Mouse (Mus musculus) intestine, embryonic 14.5 days (tissue): ENCODE results near the gene Olfr666. TPM values are rescaled to one million over a fixed set of nuclear protein-coding genes. Genes with fewer than 3 reads are reported as not detected.
"Not testable (repeated sequence)": the region's sequence is repeated elsewhere in the genome, so short reads cannot be mapped to it uniquely, and the experiment has no call there.

Experiments used
- ATAC-seq: fragments of 200-750 bp; cut with Nextera tagmentation; replicated peaks from 2 replicates; pipeline ENCODE4 v1.8.0; 2017; ENCODE audit warnings: low read depth, moderate number of reproducible peaks, moderate TSS enrichment, moderate library complexity; ENCODE audit not compliant: low FRiP score, low TSS enrichment
- DNase-seq: peaks from one replicate; pipeline ENCODE4 v3.0.0-alpha.2; 2018; ENCODE audit warnings: low spot score
- H3K27ac ChIP-seq: fragments of 300-500 bp; sonication (generic); 2 replicates; pipeline ENCODE4 v1.5.1; 2014; ENCODE audit warnings: low read depth, mild to moderate bottlenecking, control low read depth
- H3K27me3 ChIP-seq: fragments of 300-500 bp; sonication (generic); replicated peaks from 2 replicates; pipeline ENCODE4 v1.6.1; 2014; ENCODE audit warnings: low read length, control low read depth; ENCODE audit not compliant: control insufficient read depth, insufficient read depth
- H3K36me3 ChIP-seq: fragments of 300-500 bp; sonication (generic); 2 replicates; pipeline ENCODE4 v1.6.1; 2014; ENCODE audit warnings: low read length, control low read depth; ENCODE audit not compliant: control insufficient read depth, insufficient read depth
- H3K4me1 ChIP-seq: fragments of 300-500 bp; sonication (generic); replicated peaks from 2 replicates; pipeline ENCODE4 v1.6.1; 2014; ENCODE audit warnings: low read length, control low read depth, mixed read lengths; ENCODE audit not compliant: control insufficient read depth, insufficient read depth
- H3K4me2 ChIP-seq: fragments of 300-500 bp; sonication (generic); 2 replicates; pipeline ENCODE4 v1.6.1; 2014; ENCODE audit warnings: low read length
- H3K4me3 ChIP-seq: fragments of 300-500 bp; sonication (generic); 2 replicates; pipeline ENCODE4 v1.5.1; 2014; ENCODE audit warnings: low read depth, low read length, control low read depth, mixed read lengths
- H3K9ac ChIP-seq: fragments of 300-500 bp; sonication (generic); 2 replicates; pipeline ENCODE4 v1.6.1; 2014; ENCODE audit warnings: mild to moderate bottlenecking, low read length
- H3K9me3 ChIP-seq: fragments of 300-500 bp; sonication (generic); 2 replicates; pipeline ENCODE4 v1.6.1; 2016; ENCODE audit warnings: low read length, control low read depth; ENCODE audit not compliant: control insufficient read depth
- WGBS: fragments of 180-500 bp; shearing (Covaris S2); extraction: QIAGEN DNeasy Blood & Tissue Kit; methylation state at CpG from one replicate; pipeline ENCODE4 v1.1.7; 2014; 5-methylcytosine and 5-hydroxymethylcytosine counted together
- polyA plus RNA-seq: library from polyadenylated mRNA; unstranded; fragments of >200 nt; fragmentation: Nextera tagmentation; extraction: Ambion mirVana; gene quantifications from 2 replicates; pipeline ENCODE4 v1.2.1, GENCODE M21; 2014

Gene Olfr666
- polyA plus RNA-seq, 1 experiment from 2014 or later: not detected

- not testable (repeated sequence) for H3K4me3 ChIP-seq, DNase-seq, H3K27ac ChIP-seq, H3K9ac ChIP-seq, H3K4me2 ChIP-seq, H3K4me1 ChIP-seq, H3K36me3 ChIP-seq, H3K27me3 ChIP-seq, H3K9me3 ChIP-seq, ATAC-seq
- 80% methylated on average over 2 of the region's 2 CpGs for WGBS
Measured at GRCm38 (mm10) chr7:104851546-104851945, 44.2 kb downstream of the Olfr666 start.

- no peaks in the 10 kb centered on the region for H3K4me1 ChIP-seq
- DNase-seq: no peak
- no peak overlapping the region for H3K9ac ChIP-seq
- WGBS: 94% methylated on average over 1 of the region's 1 CpGs
- no peaks in the 10 kb centered on the region for H3K9me3 ChIP-seq
- H3K4me3 ChIP-seq: no peak overlapping the region
- no peak overlapping the region for H3K27ac ChIP-seq
- H3K4me2 ChIP-seq: no peak overlapping the region
- H3K36me3 ChIP-seq: no peaks in the 10 kb centered on the region
- no peak for ATAC-seq
- no peaks in the 10 kb centered on the region for H3K27me3 ChIP-seq
Measured at GRCm38 (mm10) chr7:104843731-104844287, 51.9 kb downstream of the Olfr666 start.

DNA sequence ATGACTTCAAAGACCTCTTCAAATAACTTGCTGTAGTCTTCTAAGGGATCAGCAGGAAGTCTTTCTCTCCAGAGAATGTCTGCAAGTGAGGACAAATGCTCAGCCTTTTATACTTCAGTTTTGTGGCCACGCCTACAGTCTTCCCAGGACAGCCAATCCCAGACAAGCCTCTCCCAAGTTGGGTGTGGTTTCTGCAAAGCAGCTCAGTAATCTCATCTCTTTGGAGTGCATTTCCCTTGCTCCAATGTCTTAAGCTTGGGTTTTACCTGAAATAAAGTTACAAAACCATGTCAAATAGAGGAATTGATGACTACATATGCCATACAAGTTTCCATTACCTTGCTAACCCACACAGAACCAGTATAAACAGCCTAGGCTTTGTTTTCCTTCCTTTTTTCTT lies 53.2 kb downstream of the Olfr666 start, which contains the start of gene Usp17lb:
Usp17lb (minus strand) TSS at position 101 of the 400 bp plus-strand sequence.
- H3K27me3 ChIP-seq: no peaks in the 10 kb centered on the region

More for the DNA sequence above, 53.2 kb downstream of the Olfr666 start, which contains the start of gene Usp17lb:
- Histone ChIP-seq H3K9ac (no peak within 1 kb of the TSS), H3K9me3 (no peaks in the 10 kb centered on the region), H3K36me3 (no peaks in the 10 kb centered on the region), H3K4me2 (no peak within 1 kb of the TSS), H3K4me3 (no peak within 1 kb of the TSS), H3K4me1 (no peaks in the 10 kb centered on the region), H3K27ac (no peak within 1 kb of the TSS)
- DNase-seq (no peak), ATAC-seq (no peak)
- whole genome bisulfite sequencing: 53% methylated on average over 1 of the region's 1 CpGs

Other genes starting within 250 kb of the Olfr666 start
- gene Olfr658, start 248.6 kb downstream of the Olfr666 start, polyA plus RNA-seq: 0.05 TPM in 1 of 2 replicates, not detected in the other
- not detected in 2 replicates for gene Olfr659, start 229.2 kb downstream of the Olfr666 start, polyA plus RNA-seq
- gene Olfr661, start 209.5 kb downstream of the Olfr666 start, polyA plus RNA-seq: not detected in 2 replicates
- gene Usp17le, start 118.5 kb downstream of the Olfr666 start, polyA plus RNA-seq: not detected in 2 replicates
- gene Usp17lb, start 53.3 kb downstream of the Olfr666 start, polyA plus RNA-seq: not detected in 2 replicates
- gene Usp17la, start 38.9 kb downstream of the Olfr666 start, polyA plus RNA-seq: not detected in 2 replicates
- not detected in 2 replicates for gene Olfr665, start 17.9 kb downstream of the Olfr666 start, polyA plus RNA-seq
- gene Olfr667, start 25.5 kb upstream of the Olfr666 start, polyA plus RNA-seq: not detected in 2 replicates
- not detected in 2 replicates for gene Olfr668, start 32.1 kb upstream of the Olfr666 start, polyA plus RNA-seq
- gene Olfr669, start 38.3 kb upstream of the Olfr666 start, polyA plus RNA-seq: not detected in 2 replicates
- gene Olfr670, start 66.7 kb upstream of the Olfr666 start, polyA plus RNA-seq: not detected in 2 replicates
- gene Olfr671, start 83.2 kb upstream of the Olfr666 start, polyA plus RNA-seq: not detected in 2 replicates
- not detected in 2 replicates for gene Olfr672, start 106.1 kb upstream of the Olfr666 start, polyA plus RNA-seq
- gene Olfr675, start 132.5 kb upstream of the Olfr666 start, polyA plus RNA-seq: not detected in 2 replicates
- not detected in 2 replicates for gene Olfr676, start 136.7 kb upstream of the Olfr666 start, polyA plus RNA-seq
- gene Olfr677, start 155.4 kb upstream of the Olfr666 start, polyA plus RNA-seq: not detected in 2 replicates
- gene Olfr678, start 168.5 kb upstream of the Olfr666 start, polyA plus RNA-seq: not detected in 2 replicates
- gene Olfr679, start 185.3 kb upstream of the Olfr666 start, polyA plus RNA-seq: not detected in 2 replicates
- not detected in 2 replicates for gene Olfr680-ps1, start 196.9 kb upstream of the Olfr666 start, polyA plus RNA-seq
- not detected in 2 replicates for gene Olfr681, start 220.9 kb upstream of the Olfr666 start, polyA plus RNA-seq